Mouse (Mus musculus) heart, adult 2 months (tissue): Measurements from ENCODE around the gene 1810010H24Rik.

Experiments used
- CTCF ChIP-seq: fragments of 200-600 bp; IDR thresholded peaks from 2 replicates; pipeline ENCODE4 v1.8.1; 2022; ENCODE audit warnings: antibody characterized with exemption, mild to moderate bottlenecking, moderate library complexity
- POLR2A ChIP-seq: fragments of 200-500 bp; IDR thresholded peaks from 2 replicates; pipeline ENCODE4 v1.6.1; 2011; ENCODE audit warnings: mild to moderate bottlenecking, low read depth, low read length, control low read depth; ENCODE audit not compliant: insufficient read depth

DNA sequence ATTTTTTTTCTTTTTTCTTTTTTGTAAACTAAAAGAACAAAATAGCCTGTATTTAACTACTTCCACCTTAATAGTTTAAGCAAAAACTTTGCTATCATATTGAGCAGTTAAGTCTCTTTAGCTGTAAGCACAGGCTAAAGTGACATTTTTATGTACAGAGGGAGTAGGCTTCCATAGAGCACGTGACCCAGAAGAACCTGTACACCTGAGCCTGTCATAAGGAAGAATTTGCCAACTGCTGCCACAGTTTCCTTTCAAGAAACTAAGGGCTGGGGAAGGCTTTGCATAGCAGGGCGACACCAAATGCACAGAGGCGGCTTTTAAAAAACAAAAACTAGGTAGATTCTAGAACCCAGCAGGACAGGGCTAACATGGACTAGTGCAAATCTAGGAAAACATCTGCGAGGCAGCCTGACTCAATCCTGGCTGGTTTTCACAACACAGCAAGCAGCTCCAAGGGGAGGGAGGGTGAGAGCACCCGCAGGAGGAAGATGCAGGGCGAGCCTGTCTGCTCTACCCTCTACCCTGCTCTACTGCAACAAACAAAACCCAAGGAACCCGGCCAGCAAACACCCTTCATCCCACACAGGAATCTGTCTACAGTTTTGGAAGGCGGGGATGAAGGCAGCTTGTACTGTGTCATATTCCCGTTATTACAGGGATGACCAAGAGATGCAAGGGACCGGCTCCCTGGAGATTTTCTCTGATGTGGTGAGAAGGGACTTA is 8.8 kb downstream of the 1810010H24Rik start:
- TF ChIP-seq POLR2A (no peak), CTCF (no peak)
